Mouse (Mus musculus): Measurements from ENCODE around the gene Gm9573. TPM values are rescaled to one million over a fixed set of nuclear protein-coding genes. Genes with fewer than 3 reads are reported as not detected.

The Gm9573 gene
- total RNA-seq (2023): not detected

DNA sequence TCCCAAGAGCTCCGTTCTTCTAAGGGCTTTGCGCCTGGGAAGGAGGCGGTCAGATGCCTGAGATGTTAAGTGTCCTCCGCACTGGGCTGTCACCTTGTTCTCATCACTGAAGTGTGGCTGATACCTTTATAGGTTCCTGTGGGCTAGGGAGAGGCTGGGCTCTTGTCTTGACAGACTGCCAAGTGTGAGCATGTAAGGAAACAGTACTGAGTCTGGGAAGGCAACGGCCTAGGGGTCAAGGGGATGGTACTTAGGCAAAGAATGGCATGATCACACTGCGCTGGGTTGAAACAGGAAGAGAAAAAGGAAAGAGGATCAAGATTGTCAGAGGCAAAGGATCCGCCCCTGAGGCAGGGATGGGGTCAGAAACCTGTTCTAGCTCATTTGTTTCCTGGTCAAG lies at the start of gene Gm9573:
Gm9573 (minus strand) TSS at position 101 of the 400 bp plus-strand sequence.

DNA sequence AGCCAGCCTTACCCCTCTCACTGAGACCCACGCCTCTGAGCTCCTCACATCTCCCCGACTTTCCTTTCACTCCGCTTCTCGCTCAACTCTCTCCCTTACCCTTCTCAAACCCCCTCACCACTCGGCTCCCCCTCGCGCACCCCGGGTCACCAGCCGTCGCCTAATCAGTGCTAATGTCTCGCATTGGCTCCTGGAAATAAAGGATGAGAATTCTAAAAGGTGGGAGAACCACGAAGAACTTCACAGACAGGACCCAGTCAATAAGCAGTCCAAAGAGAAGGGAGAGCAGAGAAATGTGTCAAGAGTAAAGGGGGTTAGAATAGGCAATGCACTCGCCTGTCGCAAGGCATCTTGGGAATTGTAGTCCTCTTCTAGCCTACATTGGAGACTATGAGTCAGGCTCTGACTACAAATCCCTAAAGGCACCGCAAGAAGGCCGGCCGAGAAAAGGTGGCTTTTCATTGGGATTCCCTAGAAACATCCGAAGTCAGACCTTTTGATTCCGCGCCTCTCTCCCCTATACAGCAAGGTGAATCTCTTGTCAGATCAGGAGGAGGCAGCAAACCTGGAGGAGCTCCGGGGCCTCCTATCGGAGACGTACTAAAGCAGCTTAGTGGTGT lies 47.1 kb upstream of the Gm9573 start, which contains the start of gene Gtf2h4:
Gtf2h4 (minus strand) TSS at position 324 of the 620 bp plus-strand sequence.

DNA sequence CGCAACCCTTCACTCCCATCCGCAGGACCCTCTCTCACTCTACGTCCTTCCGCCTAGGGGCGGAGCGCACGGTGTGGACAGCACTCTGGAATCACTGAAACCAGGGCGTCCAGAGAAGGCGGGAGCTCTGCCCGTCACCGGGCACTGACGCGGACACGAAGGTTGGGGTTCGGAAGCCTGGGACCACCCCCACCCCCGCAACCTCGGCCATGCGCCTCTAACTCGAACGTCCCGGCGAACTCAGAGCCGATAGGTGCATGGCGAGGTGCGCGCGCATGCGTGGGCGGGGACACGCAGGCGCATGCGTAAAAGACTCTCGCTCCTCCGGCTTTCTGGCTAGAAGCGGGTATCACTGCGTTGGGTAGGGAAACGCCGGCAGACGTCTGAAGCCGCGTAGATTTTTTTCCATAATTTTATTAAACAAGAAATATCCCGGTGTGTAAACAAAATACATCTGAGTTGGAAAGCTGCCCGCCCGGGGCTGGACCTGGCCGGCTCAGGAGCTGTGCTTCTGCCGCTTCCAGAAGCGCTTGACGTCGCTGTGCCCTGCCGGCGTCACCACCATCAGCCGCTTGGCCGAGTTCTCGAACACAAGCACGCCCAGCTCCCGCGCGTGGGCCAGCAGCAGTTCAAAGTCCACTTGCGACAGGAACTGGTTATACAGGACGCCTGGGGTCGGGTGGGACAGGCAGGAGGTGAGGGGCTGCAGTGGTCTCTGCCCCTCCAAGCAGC lies 41.1 kb upstream of the Gm9573 start, which contains the start of gene Vars2:
Vars2 (minus strand) TSS at position 259 of the 732 bp plus-strand sequence.

DNA sequence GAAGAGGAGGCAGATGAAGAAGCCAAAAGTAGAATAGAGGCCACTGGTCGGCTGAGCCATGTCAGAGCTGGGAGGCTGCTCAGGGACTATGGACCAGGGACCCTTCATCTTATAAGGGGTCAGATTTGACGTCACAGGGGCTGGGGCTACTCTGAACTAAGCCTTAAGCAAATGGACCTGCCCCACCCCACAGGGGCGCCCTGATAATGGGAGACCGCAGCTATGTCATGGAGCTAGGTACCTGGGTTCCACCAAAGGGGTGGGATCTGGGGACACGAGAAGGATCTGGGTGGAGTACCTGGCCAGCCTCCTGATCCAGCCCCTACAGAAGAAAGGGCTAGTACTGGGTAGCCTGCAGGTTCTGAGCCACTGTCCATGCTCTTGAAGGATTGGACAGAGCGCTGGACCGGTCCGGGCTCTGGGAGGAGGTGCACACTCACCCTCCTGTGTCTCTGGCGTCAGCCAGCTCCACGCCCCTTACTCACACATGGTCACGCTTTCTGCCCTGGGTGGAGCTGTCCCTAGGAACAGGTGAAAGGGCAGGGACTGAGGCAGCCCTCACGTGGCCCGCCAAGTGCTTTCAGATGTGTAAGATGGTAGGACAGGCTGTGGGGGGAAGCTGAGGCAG lies 17.3 kb upstream of the Gm9573 start, which contains the start of gene Mucl3:
Mucl3 (minus strand) TSS at position 87 of the 628 bp plus-strand sequence.

DNA sequence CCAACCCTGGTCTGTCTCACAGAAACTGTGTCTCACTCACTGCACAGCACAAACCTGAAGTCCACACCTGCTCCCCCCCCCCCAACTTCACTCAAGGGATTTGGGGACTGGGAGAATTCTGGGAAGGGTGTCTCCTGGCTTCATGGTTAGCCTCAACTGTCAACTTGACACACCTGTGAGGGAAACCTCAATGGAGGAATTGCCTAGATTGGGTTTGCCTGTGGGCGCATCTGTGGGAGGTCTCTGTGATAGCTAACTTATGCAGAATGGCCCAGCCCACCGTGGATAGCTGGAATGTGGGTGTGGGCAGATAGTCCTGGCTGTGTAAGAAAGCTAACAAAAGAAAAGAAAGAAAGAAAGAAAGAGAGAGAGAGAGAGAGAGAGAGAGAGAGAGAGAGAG lies 25.2 kb downstream of the Gm9573 start, which contains the start of gene Sfta2:
Sfta2 (plus strand) TSS at position 301 of the 400 bp plus-strand sequence.

Other genes starting within 250 kb of the Gm9573 start
- gene H2-Q4, start 247.0 kb downstream of the Gm9573 start, total RNA-seq (2023): 10 to 100 TPM; 62.2 to 73.9 TPM
- gene H2-Q6, start 201.8 kb downstream of the Gm9573 start, total RNA-seq (2023): 10 to 100 TPM; 12.6 to 13.8 TPM
- 10 to 100 TPM; 10.5 to 17.7 TPM for gene H2-Q7, start 187.5 kb downstream of the Gm9573 start, total RNA-seq (2023)
- 10 to 100 TPM; 43.6 to 57.4 TPM for gene H2-Q10, start 156.5 kb downstream of the Gm9573 start, total RNA-seq (2023)
- gene Pou5f1, start 120.6 kb downstream of the Gm9573 start, total RNA-seq (2023): 1 to 10 TPM; 2.1 TPM
- gene Tcf19, start 109.8 kb downstream of the Gm9573 start, total RNA-seq (2023): 10 to 100 TPM; 33.6 to 35.3 TPM
- gene Cchcr1, start 109.5 kb downstream of the Gm9573 start, total RNA-seq (2023): 10 to 100 TPM; 13.6 to 15.8 TPM
- gene Psors1c2, start 93.4 kb downstream of the Gm9573 start, total RNA-seq (2023): not detected
- not detected for gene Cdsn, start 74.5 kb downstream of the Gm9573 start, total RNA-seq (2023)
- not detected for gene 2300002M23Rik, start 59.2 kb downstream of the Gm9573 start, total RNA-seq (2023)
- not detected for gene Sfta2, start 25.1 kb downstream of the Gm9573 start, total RNA-seq (2023)
- gene Mucl3, start 17.1 kb upstream of the Gm9573 start, total RNA-seq (2023): not detected
- 10 to 100 TPM in 1 of 2 experiments, 1 to 10 TPM in 1; 7.2 to 11.6 TPM for gene Vars2, start 41.0 kb upstream of the Gm9573 start, total RNA-seq (2023)
- gene Gtf2h4, start 47.1 kb upstream of the Gm9573 start, total RNA-seq (2023): 1 to 10 TPM; 6.5 to 9.4 TPM
- under 1 TPM; 0.31 to 0.51 TPM for gene Ddr1, start 78.0 kb upstream of the Gm9573 start, total RNA-seq (2023)
- 100 to 1,000 TPM; 115 to 121 TPM for gene Ier3, start 195.0 kb upstream of the Gm9573 start, total RNA-seq (2023)
- 100 to 1,000 TPM; 181 to 198 TPM for gene Flot1, start 196.6 kb upstream of the Gm9573 start, total RNA-seq (2023)
- gene Tubb5, start 211.7 kb upstream of the Gm9573 start, total RNA-seq (2023): 100 to 1,000 TPM; 449 to 487 TPM
- gene Mdc1, start 214.9 kb upstream of the Gm9573 start, total RNA-seq (2023): 10 to 100 TPM; 33.5 to 33.9 TPM
- 10 to 100 TPM; 40.8 to 50.0 TPM for gene Nrm, start 234.7 kb upstream of the Gm9573 start, total RNA-seq (2023)
- 100 to 1,000 TPM; 291 to 293 TPM for gene Ppp1r18, start 239.0 kb upstream of the Gm9573 start, total RNA-seq (2023)